Mouse (Mus musculus) myocyte (in vitro differentiated cells): ENCODE data around the gene Dynll1.

Experiments used
- CEBPB ChIP-seq: IDR thresholded peaks from 2 replicates; pipeline ENCODE4 v1.6.1; 2011; ENCODE audit warnings: mild to moderate bottlenecking, moderate library complexity; ENCODE audit not compliant: poor library complexity, insufficient read depth, severe bottlenecking
- E2F4 ChIP-seq: IDR thresholded peaks from one replicate; pipeline ENCODE4 v1.6.1; 2011; ENCODE audit warnings: mild to moderate bottlenecking, control low read depth, moderate library complexity; ENCODE audit not compliant: insufficient read depth
- MAX ChIP-seq: IDR thresholded peaks from one replicate; pipeline ENCODE4 v1.6.1; 2011; ENCODE audit warnings: low read depth, mild to moderate bottlenecking, control low read depth
- MYOD1 ChIP-seq, 3 experiments: IDR thresholded peaks; one replicate each; pipeline ENCODE4 v1.6.1; 2011; ENCODE audit warnings: control low read depth in 2 of 3, low read depth in 2 of 3, mild to moderate bottlenecking in 2 of 3, moderate library complexity in 1 of 3; ENCODE audit not compliant: insufficient read length in 2 of 3, control insufficient read depth in 1 of 3
- MYOG ChIP-seq, 3 experiments: IDR thresholded peaks; one replicate each; pipeline ENCODE4 v1.6.1; 2011; ENCODE audit warnings: control low read depth in 2 of 3, low read depth in 2 of 3, mild to moderate bottlenecking in 2 of 3; ENCODE audit not compliant: insufficient read length in 2 of 3, control insufficient read depth in 1 of 3, insufficient read depth in 1 of 3
- POLR2A ChIP-seq: IDR thresholded peaks from one replicate; pipeline ENCODE4 v1.6.1; 2011; ENCODE audit warnings: low read depth, mild to moderate bottlenecking, control low read depth, moderate library complexity; ENCODE audit not compliant: insufficient read length
- POLR2AphosphoS2 ChIP-seq: IDR thresholded peaks from one replicate; pipeline ENCODE4 v1.6.1; 2011; ENCODE audit warnings: low read depth, control low read depth; ENCODE audit not compliant: insufficient read length
- REST ChIP-seq: IDR thresholded peaks from one replicate; pipeline ENCODE4 v1.6.1; 2011; ENCODE audit warnings: mild to moderate bottlenecking, control low read depth, moderate library complexity; ENCODE audit not compliant: insufficient read depth, insufficient read length
- SRF ChIP-seq: IDR thresholded peaks from one replicate; pipeline ENCODE4 v1.6.1; 2011; ENCODE audit warnings: low read depth; ENCODE audit not compliant: control insufficient read depth, insufficient read length
- TCF12 ChIP-seq: IDR thresholded peaks from one replicate; pipeline ENCODE4 v1.6.1; 2011; ENCODE audit warnings: mild to moderate bottlenecking, control low read depth; ENCODE audit not compliant: poor library complexity, insufficient read depth, severe bottlenecking
- USF1 ChIP-seq: IDR thresholded peaks from one replicate; pipeline ENCODE4 v1.6.1; 2011; ENCODE audit warnings: low read depth, mild to moderate bottlenecking, control low read depth, moderate library complexity

- TF ChIP-seq MAX (no peak), POLR2A (peak; percentile 84), REST (no peak), CEBPB (no peak), USF1 (no peak), MYOD1 (IDR thresholded peaks at IDR 0.05; ENCODE audit: control insufficient read depth in 1 of 3, insufficient read length in 2 of 3, low read depth in 2 of 3) (no peak), TCF12 (no peak), POLR2AphosphoS2 (peak; percentile 69), E2F4 (no peak), MYOG (IDR thresholded peaks at IDR 0.05; ENCODE audit: control insufficient read depth in 1 of 3, insufficient read depth in 1 of 3, insufficient read length in 2 of 3, low read depth in 2 of 3) (no peak), SRF (no peak)
Measured at GRCm38 (mm10) chr5:115326875-115327609, 26.2 kb upstream of the Dynll1 start, which contains the start of gene Srsf9.
